Mouse (Mus musculus): ENCODE measurements around the gene Srpk2. TPM values are rescaled to one million over a fixed set of nuclear protein-coding genes. Genes with fewer than 3 reads are reported as not detected.

Gene Srpk2
- total RNA-seq (2014; rRNA removed) = 69.3 and 85.3 TPM in 2 replicates
- 144 and 151 TPM in 2 replicates for polyA plus RNA-seq (2015; fragmentation: Nextera tagmentation; extraction: Ambion mirVana)

DNA sequence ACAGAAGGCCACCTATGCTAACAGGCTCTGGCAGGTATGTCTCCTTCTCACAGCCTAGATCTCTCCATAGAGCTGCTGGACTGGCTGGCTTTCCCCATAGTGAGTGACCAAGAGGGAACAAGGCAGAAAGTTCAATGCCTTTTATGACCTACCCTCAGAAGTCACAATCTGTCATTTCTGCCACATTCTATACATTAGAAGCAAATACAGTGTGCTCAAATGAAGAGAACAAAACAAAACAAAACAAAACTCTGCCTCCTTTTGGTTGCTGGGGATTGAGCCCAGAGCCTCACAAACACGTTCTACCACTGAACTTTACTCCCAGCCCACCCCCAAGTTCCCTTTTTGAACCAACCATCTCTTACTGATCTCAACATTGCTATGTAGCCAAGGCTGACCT is at the start of gene Srpk2:
TSS of gene Srpk2 (minus strand) at position 101 of the 400 bp plus-strand sequence.
- no peak within 1 kb of the TSS for H3K4me2 ChIP-seq (ENCODE audit: low read depth, low read length, poor library complexity, severe bottlenecking)
- ATAC-seq (ENCODE audit: low FRiP score) = no peak
- no peak within 1 kb of the TSS for H3K9ac ChIP-seq (replicated peaks; ENCODE audit: low read length, poor library complexity, severe bottlenecking)
- no peaks in the 10 kb centered on the region for H3K4me1 ChIP-seq (ENCODE audit: insufficient read depth, low read length)
- H3K27me3 ChIP-seq (ENCODE audit: insufficient read depth, low read length) = no peaks in the 10 kb centered on the region
- H3K4me3 ChIP-seq (ENCODE audit: low read depth, low read length) = no peak within 1 kb of the TSS
- H3K36me3 ChIP-seq (ENCODE audit: insufficient read depth, low read length) = no peaks in the 10 kb centered on the region
- H3K27ac ChIP-seq (ENCODE audit: low read depth, low read length) = no peak within 1 kb of the TSS
- 61% methylated on average over 1 of the region's 1 CpGs for WGBS
- no peaks in the 10 kb centered on the region for H3K9me3 ChIP-seq (ENCODE audit: low read length)
- no peak for DNase-seq (ENCODE audit: low spot score)
- TF ChIP-seq CTCF (IDR thresholded peaks at IDR 0.05) = no peak

DNA sequence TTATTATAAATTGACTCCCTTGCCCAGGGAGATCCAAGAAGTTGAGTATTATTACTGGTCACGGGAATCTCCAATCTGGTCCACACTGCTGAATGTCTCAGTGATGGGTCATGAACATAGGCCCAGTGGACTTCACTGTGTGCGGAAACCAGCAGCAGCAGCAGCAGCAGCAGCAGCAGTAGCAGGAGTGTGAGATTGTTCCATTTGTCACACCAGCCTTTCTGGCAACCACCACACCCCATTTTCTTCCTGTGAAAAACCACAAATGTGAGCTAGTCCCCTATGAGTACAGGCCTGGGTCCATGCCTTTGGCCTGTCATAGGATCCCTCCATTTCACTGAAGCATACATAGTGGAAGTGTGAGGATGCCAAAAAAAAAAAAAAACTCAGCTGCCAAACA is 37.5 kb upstream of the Srpk2 start:
- no peaks in the 10 kb centered on the region for H3K4me1 ChIP-seq (ENCODE audit: insufficient read depth, low read length)
- no peaks in the 10 kb centered on the region for H3K27me3 ChIP-seq (ENCODE audit: insufficient read depth, low read length)
- H3K9ac ChIP-seq (replicated peaks; ENCODE audit: low read length, poor library complexity, severe bottlenecking) = no peak overlapping the region
- H3K9me3 ChIP-seq (ENCODE audit: low read length) = 0 out of 2 replicates have a peak, but pooled peaks cover 4% of the 10 kb centered on the region
- ATAC-seq (ENCODE audit: low FRiP score) (no peak), DNase-seq (ENCODE audit: low spot score) (no peak)
- no peak overlapping the region for H3K27ac ChIP-seq (ENCODE audit: low read depth, low read length)
- H3K4me2 ChIP-seq (ENCODE audit: low read depth, low read length, poor library complexity, severe bottlenecking) = no peak overlapping the region
- no peak overlapping the region for H3K4me3 ChIP-seq (ENCODE audit: low read depth, low read length)
- 94% methylated on average over 2 of the region's 2 CpGs for WGBS
- TF ChIP-seq CTCF (IDR thresholded peaks at IDR 0.05) = no peak
- no peaks in the 10 kb centered on the region for H3K36me3 ChIP-seq (ENCODE audit: insufficient read depth, low read length)

DNA sequence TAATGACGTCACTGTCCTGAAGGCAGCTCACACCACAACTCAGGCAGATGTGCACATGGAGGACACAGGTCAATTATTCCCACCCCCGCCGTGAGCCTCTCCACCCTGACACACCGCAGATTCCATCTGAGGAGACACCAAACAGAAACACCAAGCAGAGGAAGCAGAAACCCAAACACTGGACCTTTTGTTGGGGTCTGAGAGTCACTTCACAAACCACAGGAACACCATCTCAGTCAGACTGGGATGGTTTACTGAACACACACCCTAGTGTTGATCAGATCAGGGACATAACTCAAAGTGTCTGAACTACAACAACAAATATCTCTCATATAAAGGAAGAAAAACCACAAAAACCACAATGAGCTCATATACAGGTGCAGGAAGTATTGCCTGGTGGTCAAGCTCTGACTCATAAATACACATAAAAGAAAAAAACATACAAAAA is 34.5 kb upstream of the Srpk2 start:
- WGBS = 87% methylated on average over 4 of the region's 4 CpGs

DNA sequence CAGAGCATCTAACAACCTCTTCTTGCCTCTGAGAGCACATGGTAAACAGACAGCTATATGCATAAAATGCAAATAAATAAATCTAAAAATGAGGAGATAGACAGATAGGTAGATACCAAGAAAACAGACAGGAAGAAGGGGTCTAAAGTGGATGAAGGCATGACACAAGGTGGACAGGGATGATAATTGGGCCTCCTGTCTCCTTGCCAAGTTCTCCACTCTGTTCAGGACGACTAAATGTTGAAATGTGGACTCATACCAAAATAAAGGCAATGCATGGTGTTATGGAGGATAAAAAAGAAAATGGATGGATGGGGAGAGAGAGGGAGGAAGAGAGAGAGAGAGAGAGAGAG is 33.7 kb upstream of the Srpk2 start:
- Histone ChIP-seq H3K27me3 (ENCODE audit: insufficient read depth, low read length) (no peaks in the 10 kb centered on the region), H3K9me3 (ENCODE audit: low read length) (no peaks in the 10 kb centered on the region), H3K9ac (replicated peaks; ENCODE audit: low read length, poor library complexity, severe bottlenecking) (no peak overlapping the region), H3K4me2 (ENCODE audit: low read depth, low read length, poor library complexity, severe bottlenecking) (no peak overlapping the region), H3K27ac (ENCODE audit: low read depth, low read length) (no peak overlapping the region), H3K4me1 (ENCODE audit: insufficient read depth, low read length) (no peaks in the 10 kb centered on the region), H3K4me3 (ENCODE audit: low read depth, low read length) (no peak overlapping the region), H3K36me3 (ENCODE audit: insufficient read depth, low read length) (no peaks in the 10 kb centered on the region)
- no peak for TF ChIP-seq CTCF (IDR thresholded peaks at IDR 0.05)
- ATAC-seq (ENCODE audit: low FRiP score) = no peak
- DNase-seq (ENCODE audit: low spot score) = no peak
- WGBS = 75% methylated on average over 1 of the region's 1 CpGs

More for the DNA sequence above, 34.5 kb upstream of the Srpk2 start:
- H3K4me1 ChIP-seq (ENCODE audit: insufficient read depth, low read length) = no peaks in the 10 kb centered on the region
- TF ChIP-seq CTCF (IDR thresholded peaks at IDR 0.05) = no peak
- no peak for ATAC-seq (ENCODE audit: low FRiP score)
- no peak overlapping the region for H3K9ac ChIP-seq (replicated peaks; ENCODE audit: low read length, poor library complexity, severe bottlenecking)
- H3K27ac ChIP-seq (ENCODE audit: low read depth, low read length) = no peak overlapping the region
- no peaks in the 10 kb centered on the region for H3K36me3 ChIP-seq (ENCODE audit: insufficient read depth, low read length)
- no peak overlapping the region for H3K4me3 ChIP-seq (ENCODE audit: low read depth, low read length)
- DNase-seq (ENCODE audit: low spot score) = no peak
- H3K4me2 ChIP-seq (ENCODE audit: low read depth, low read length, poor library complexity, severe bottlenecking) = no peak overlapping the region
- H3K9me3 ChIP-seq (ENCODE audit: low read length) = no peaks in the 10 kb centered on the region
- no peaks in the 10 kb centered on the region for H3K27me3 ChIP-seq (ENCODE audit: insufficient read depth, low read length)

DNA sequence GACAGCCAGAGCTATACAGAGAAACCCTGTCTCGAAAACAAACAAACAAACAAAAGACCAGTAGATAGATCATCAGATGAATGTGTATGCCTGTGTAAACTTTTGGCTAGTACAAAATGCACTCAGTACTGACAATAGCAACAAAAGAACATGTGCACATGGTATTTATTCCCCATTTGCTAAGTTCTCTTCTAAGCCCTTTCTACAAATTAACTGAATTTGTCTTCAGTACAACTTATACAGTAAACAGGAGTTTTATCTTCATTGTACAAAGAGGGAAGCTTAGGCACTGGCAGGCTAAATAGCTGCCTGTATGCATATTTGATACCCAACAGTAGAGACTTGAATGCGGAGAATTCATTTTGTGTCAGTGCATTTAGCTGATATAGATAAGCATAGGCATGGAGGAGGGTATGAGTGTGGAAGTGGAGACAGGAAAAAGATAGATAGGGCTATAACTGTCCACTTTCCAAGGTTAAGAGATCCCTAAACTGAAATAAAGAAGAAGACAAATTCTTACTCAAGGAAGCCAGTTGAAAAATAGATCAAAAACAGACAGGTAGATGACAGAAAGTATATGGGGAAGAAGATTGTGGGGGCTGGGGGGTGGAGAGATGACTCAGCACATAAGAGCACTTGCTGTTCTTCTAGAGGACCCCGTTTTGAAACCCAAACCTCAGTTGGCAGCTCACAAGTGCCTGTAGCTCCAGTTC is 33.2 kb upstream of the Srpk2 start:
- Histone ChIP-seq H3K4me2 (ENCODE audit: low read depth, low read length, poor library complexity, severe bottlenecking) (no peak overlapping the region), H3K9me3 (ENCODE audit: low read length) (no peaks in the 10 kb centered on the region), H3K4me3 (ENCODE audit: low read depth, low read length) (no peak overlapping the region), H3K27ac (ENCODE audit: low read depth, low read length) (no peak overlapping the region), H3K4me1 (ENCODE audit: insufficient read depth, low read length) (no peaks in the 10 kb centered on the region), H3K27me3 (ENCODE audit: insufficient read depth, low read length) (no peaks in the 10 kb centered on the region), H3K36me3 (ENCODE audit: insufficient read depth, low read length) (no peaks in the 10 kb centered on the region), H3K9ac (replicated peaks; ENCODE audit: low read length, poor library complexity, severe bottlenecking) (no peak overlapping the region)
- ATAC-seq (ENCODE audit: low FRiP score) = no peak
- WGBS = 65% methylated on average over 3 of the region's 3 CpGs
- TF ChIP-seq CTCF (IDR thresholded peaks at IDR 0.05) = no peak
- DNase-seq (ENCODE audit: low spot score) = no peak

DNA sequence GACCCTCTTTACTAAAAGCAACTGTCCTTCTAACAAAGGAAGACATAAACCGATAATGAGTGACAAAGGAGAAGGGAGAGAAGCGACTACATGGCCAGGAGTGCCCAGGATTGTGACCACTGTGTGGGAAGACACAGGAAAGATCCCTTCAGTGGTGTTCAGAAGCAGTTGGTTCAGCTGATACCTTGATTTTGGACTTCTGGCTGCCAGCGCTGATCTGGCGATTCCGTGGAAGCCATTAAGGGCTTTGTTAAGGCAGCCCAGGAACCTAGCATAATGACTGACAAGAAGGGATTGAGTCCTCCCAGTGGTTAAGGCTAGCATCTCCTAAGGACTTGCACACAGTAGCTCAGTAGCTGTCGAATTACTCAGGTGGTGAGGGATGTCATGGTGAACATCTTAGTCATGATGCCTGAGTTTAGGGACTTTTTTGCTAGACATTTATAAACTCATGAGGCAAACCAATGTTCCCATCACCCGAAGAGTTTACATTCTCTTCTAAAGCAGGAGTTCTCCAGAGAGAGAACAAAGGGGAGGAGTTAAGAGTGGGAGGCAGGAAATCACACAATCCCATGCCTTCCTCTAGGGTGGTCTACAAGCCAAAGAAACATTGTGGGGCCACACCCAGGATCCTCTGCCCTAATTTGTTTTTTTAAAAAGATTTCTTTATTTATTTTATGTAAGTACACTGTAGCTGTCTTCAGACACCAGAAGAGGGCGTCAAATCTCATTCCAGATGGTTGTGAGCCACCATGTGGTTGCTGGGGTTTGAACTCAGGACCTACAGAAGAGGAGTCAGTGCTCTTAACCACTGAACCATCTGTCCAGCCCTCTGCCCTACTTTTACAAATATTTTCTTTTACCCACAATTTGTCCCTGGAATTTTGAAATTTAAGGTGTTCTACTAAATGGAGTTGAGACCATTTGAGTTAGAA is 29.3 kb upstream of the Srpk2 start:
- H3K9me3 ChIP-seq (ENCODE audit: low read length) = no peaks in the 10 kb centered on the region
- DNase-seq (ENCODE audit: low spot score) (no peak), ATAC-seq (ENCODE audit: low FRiP score) (no peak)
- no peaks in the 10 kb centered on the region for H3K36me3 ChIP-seq (ENCODE audit: insufficient read depth, low read length)
- H3K4me3 ChIP-seq (ENCODE audit: low read depth, low read length) = no peak overlapping the region
- no peaks in the 10 kb centered on the region for H3K27me3 ChIP-seq (ENCODE audit: insufficient read depth, low read length)
- H3K4me1 ChIP-seq (ENCODE audit: insufficient read depth, low read length) = no peaks in the 10 kb centered on the region
- H3K27ac ChIP-seq (ENCODE audit: low read depth, low read length) = no peak overlapping the region
- WGBS = 86% methylated on average over 8 of the region's 8 CpGs
- TF ChIP-seq CTCF (IDR thresholded peaks at IDR 0.05) = peak; percentile 6; the same call in 1 of the 2 replicates
- H3K4me2 ChIP-seq (ENCODE audit: low read depth, low read length, poor library complexity, severe bottlenecking) = no peak overlapping the region
- H3K9ac ChIP-seq (replicated peaks; ENCODE audit: low read length, poor library complexity, severe bottlenecking) = no peak overlapping the region

Data from midbrain, postnatal 0 days (tissue).